Comparison of ENCODE assay signal across 14 mouse cellular contexts in genomic region chr7:96679746-96680145, GRCm38 (mm10).
DNase-seq lines count a peak whose midpoint lies in the region; ATAC-seq and TF ChIP-seq lines count a peak whose summit lies in the region.
"Had no signal": no experiment of that assay in that cellular context is flagged by ENCODE, and none has a peak within 500 bp of the region (broad histone marks: within the 10 kb centered on the region; RNA-seq: fewer than 3 reads in every experiment).

No protein-coding gene starts in this region.

- H3K27me3 ChIP-seq in kidney, embryonic 14.5 days (ENCODE audit: control insufficient read depth, insufficient read depth, low read length): no peaks in the 10 kb centered on the region
- H3K27me3 ChIP-seq in midbrain, postnatal 0 days (ENCODE audit: insufficient read depth, low read length): no peaks in the 10 kb centered on the region
- no peaks in the 10 kb centered on the region; the same call in 1 of the 2 replicates for H3K27me3 ChIP-seq in midbrain, embryonic 16.5 days (ENCODE audit: control insufficient read depth, insufficient read depth, low read depth, low read length)
- no peaks in the 10 kb centered on the region for H3K27me3 ChIP-seq in hindbrain, embryonic 11.5 days (ENCODE audit: control insufficient read depth, insufficient read depth, low read length)
- peaks cover 2% of the 10 kb centered on the region; the same call in 1 of the 2 replicates for H3K27me3 ChIP-seq in limb, embryonic 10.5 days (ENCODE audit: low read depth, poor library complexity, severe bottlenecking)
- H3K27me3 ChIP-seq: neural tube, embryonic 12.5 days; stomach, embryonic 15.5 days had no signal

- H3K4me2 ChIP-seq in kidney, embryonic 14.5 days (replicated peaks; ENCODE audit: low read depth, low read length): no peak overlapping the region
- no peak overlapping the region for H3K4me2 ChIP-seq in midbrain, postnatal 0 days (ENCODE audit: low read depth, low read length, poor library complexity, severe bottlenecking)
- no peak overlapping the region for H3K4me2 ChIP-seq in midbrain, embryonic 16.5 days (ENCODE audit: low read length)
- H3K4me2 ChIP-seq in hindbrain, embryonic 11.5 days (replicated peaks; ENCODE audit: low read depth, low read length): no peak overlapping the region
- H3K4me2 ChIP-seq: heart, embryonic 13.5 days; liver, embryonic 11.5 days; neural tube, embryonic 12.5 days; stomach, embryonic 15.5 days had no signal

- DNase-seq in kidney, adult 18-20 months: no peak
- DNase-seq in midbrain, postnatal 0 days (ENCODE audit: low spot score): peak; percentile 51
- DNase-seq in hindbrain, embryonic 11.5 days (ENCODE audit: low spot score): no peak
- no peak for DNase-seq in limb, embryonic 10.5 days (ENCODE audit: low spot score)
- DNase-seq in thymus, postnatal 14 days: no peak
- DNase-seq: adrenal gland, postnatal 25 days; cerebellum, postnatal 36 days; gastrocnemius, postnatal 25 days had no signal

- no peaks in the 10 kb centered on the region for H3K9me3 ChIP-seq in kidney, embryonic 14.5 days (ENCODE audit: control insufficient read depth, low read length)
- H3K9me3 ChIP-seq in midbrain, postnatal 0 days (ENCODE audit: low read length): no peaks in the 10 kb centered on the region
- H3K9me3 ChIP-seq in midbrain, embryonic 16.5 days (replicated peaks; ENCODE audit: control insufficient read depth, low read length, poor library complexity, severe bottlenecking): no peaks in the 10 kb centered on the region
- H3K9me3 ChIP-seq in hindbrain, embryonic 11.5 days (ENCODE audit: control insufficient read depth, low read length): no peaks in the 10 kb centered on the region
- H3K9me3 ChIP-seq in limb, embryonic 10.5 days (replicated peaks): no peaks in the 10 kb centered on the region
- H3K9me3 ChIP-seq: heart, embryonic 13.5 days; neural tube, embryonic 12.5 days; stomach, embryonic 15.5 days had no signal

- peak; percentile 40; the same call in 1 of the 2 replicates for ATAC-seq in kidney, embryonic 14.5 days (ENCODE audit: low FRiP score, low TSS enrichment)
- ATAC-seq in midbrain, postnatal 0 days (ENCODE audit: low FRiP score): no peak
- ATAC-seq in midbrain, embryonic 16.5 days: no peak
- no peak for ATAC-seq in hindbrain, embryonic 11.5 days (ENCODE audit: low FRiP score)

- 13% methylated on average over 1 of the region's 1 CpGs for WGBS in kidney, embryonic 14.5 days
- 54% methylated on average over 1 of the region's 1 CpGs for WGBS in midbrain, postnatal 0 days
- WGBS in midbrain, embryonic 16.5 days: 31% methylated on average over 1 of the region's 1 CpGs
- 50% methylated on average over 1 of the region's 1 CpGs for WGBS in hindbrain, embryonic 11.5 days
- WGBS in limb, embryonic 10.5 days: 65% methylated on average over 1 of the region's 1 CpGs

- peaks cover 13% of the 10 kb centered on the region; the same call in 1 of the 2 replicates for H3K4me1 ChIP-seq in kidney, embryonic 14.5 days (ENCODE audit: control insufficient read depth, insufficient read depth, low read length)
- no peaks in the 10 kb centered on the region for H3K4me1 ChIP-seq in midbrain, postnatal 0 days (ENCODE audit: insufficient read depth, low read length)
- H3K4me1 ChIP-seq in midbrain, embryonic 16.5 days (ENCODE audit: control insufficient read depth, insufficient read depth, low read length): peaks cover 6% of the 10 kb centered on the region; the same call in 1 of the 2 replicates
- no peaks in the 10 kb centered on the region for H3K4me1 ChIP-seq in hindbrain, embryonic 11.5 days (replicated peaks; ENCODE audit: control insufficient read depth, insufficient read depth, low read length)
- H3K4me1 ChIP-seq in limb, embryonic 10.5 days: peaks cover 43% of the 10 kb centered on the region
- H3K4me1 ChIP-seq: stomach, embryonic 15.5 days had no signal

- H3K4me3 ChIP-seq in kidney, embryonic 14.5 days (ENCODE audit: low read length): no peak overlapping the region
- H3K4me3 ChIP-seq in midbrain, postnatal 0 days (ENCODE audit: low read depth, low read length): no peak overlapping the region
- H3K4me3 ChIP-seq in midbrain, embryonic 16.5 days (ENCODE audit: low read depth, low read length): no peak overlapping the region
- H3K4me3 ChIP-seq in hindbrain, embryonic 11.5 days (ENCODE audit: low read depth, low read length): no peak overlapping the region
- no peak overlapping the region for H3K4me3 ChIP-seq in limb, embryonic 10.5 days
- H3K4me3 ChIP-seq: heart, embryonic 13.5 days; neural tube, embryonic 12.5 days; stomach, embryonic 15.5 days had no signal

- H3K36me3 ChIP-seq in kidney, embryonic 14.5 days (ENCODE audit: control insufficient read depth, insufficient read depth, low read length): no peaks in the 10 kb centered on the region
- H3K36me3 ChIP-seq in midbrain, postnatal 0 days (ENCODE audit: insufficient read depth, low read length): no peaks in the 10 kb centered on the region
- H3K36me3 ChIP-seq in midbrain, embryonic 16.5 days (ENCODE audit: control insufficient read depth, insufficient read depth, low read length): no peaks in the 10 kb centered on the region
- no peaks in the 10 kb centered on the region for H3K36me3 ChIP-seq in hindbrain, embryonic 11.5 days (ENCODE audit: control insufficient read depth, insufficient read depth, low read length)
- H3K36me3 ChIP-seq in limb, embryonic 10.5 days: 0 out of 2 replicates have a peak, but pooled peaks cover 3% of the 10 kb centered on the region
- H3K36me3 ChIP-seq: heart, embryonic 13.5 days; neural tube, embryonic 12.5 days; stomach, embryonic 15.5 days had no signal

- TF ChIP-seq CTCF in midbrain, postnatal 0 days (IDR thresholded peaks at IDR 0.05): no peak

- no peak overlapping the region for H3K9ac ChIP-seq in kidney, embryonic 14.5 days (ENCODE audit: low read depth, low read length)
- H3K9ac ChIP-seq in midbrain, postnatal 0 days (replicated peaks; ENCODE audit: low read length, poor library complexity, severe bottlenecking): no peak overlapping the region
- H3K9ac ChIP-seq in midbrain, embryonic 16.5 days (ENCODE audit: low read depth, low read length): no peak overlapping the region
- no peak overlapping the region for H3K9ac ChIP-seq in hindbrain, embryonic 11.5 days (ENCODE audit: low read depth, low read length)
- H3K9ac ChIP-seq: heart, embryonic 13.5 days; neural tube, embryonic 12.5 days; stomach, embryonic 15.5 days had no signal

- H3K27ac ChIP-seq in kidney, embryonic 14.5 days (ENCODE audit: low read depth, low read length): no peak overlapping the region
- H3K27ac ChIP-seq in midbrain, postnatal 0 days (ENCODE audit: low read depth, low read length): no peak overlapping the region
- no peak overlapping the region for H3K27ac ChIP-seq in midbrain, embryonic 16.5 days (ENCODE audit: low read length)
- H3K27ac ChIP-seq in hindbrain, embryonic 11.5 days (ENCODE audit: low read depth, low read length): 0 out of 2 replicates have a peak overlapping the region, but pooled peaks have one; percentile 36
- no peak overlapping the region; the same call in 1 of the 2 replicates for H3K27ac ChIP-seq in limb, embryonic 10.5 days
- H3K27ac ChIP-seq: heart, embryonic 13.5 days; neural tube, embryonic 12.5 days; stomach, embryonic 15.5 days had no signal
